Mouse (Mus musculus) monocyte, adult 5-6 weeks (primary cell): ENCODE data around the gene Prss23. TPM values are rescaled to one million over a fixed set of nuclear protein-coding genes. Genes with fewer than 3 reads are reported as not detected.

Experiments used
- ATAC-seq: fragments of 153-309, 156-312 bp; replicated peaks from 2 replicates; pipeline ENCODE4 v1.8.0; 2017; ENCODE audit warnings: mild to moderate bottlenecking; ENCODE audit not compliant: low TSS enrichment, insufficient number of reproducible peaks, severe bottlenecking, poor library complexity, low FRiP score
- total RNA-seq: library from RNA; stranded (forward); fragments of 200-1000, 200-491, 200-594 nt; gene quantifications from 3 replicates; pipeline ENCODE4 v1.2.3, GENCODE M21; 2017

Gene Prss23
- total RNA-seq, 1 experiment from 2014 or later, result not detected

DNA sequence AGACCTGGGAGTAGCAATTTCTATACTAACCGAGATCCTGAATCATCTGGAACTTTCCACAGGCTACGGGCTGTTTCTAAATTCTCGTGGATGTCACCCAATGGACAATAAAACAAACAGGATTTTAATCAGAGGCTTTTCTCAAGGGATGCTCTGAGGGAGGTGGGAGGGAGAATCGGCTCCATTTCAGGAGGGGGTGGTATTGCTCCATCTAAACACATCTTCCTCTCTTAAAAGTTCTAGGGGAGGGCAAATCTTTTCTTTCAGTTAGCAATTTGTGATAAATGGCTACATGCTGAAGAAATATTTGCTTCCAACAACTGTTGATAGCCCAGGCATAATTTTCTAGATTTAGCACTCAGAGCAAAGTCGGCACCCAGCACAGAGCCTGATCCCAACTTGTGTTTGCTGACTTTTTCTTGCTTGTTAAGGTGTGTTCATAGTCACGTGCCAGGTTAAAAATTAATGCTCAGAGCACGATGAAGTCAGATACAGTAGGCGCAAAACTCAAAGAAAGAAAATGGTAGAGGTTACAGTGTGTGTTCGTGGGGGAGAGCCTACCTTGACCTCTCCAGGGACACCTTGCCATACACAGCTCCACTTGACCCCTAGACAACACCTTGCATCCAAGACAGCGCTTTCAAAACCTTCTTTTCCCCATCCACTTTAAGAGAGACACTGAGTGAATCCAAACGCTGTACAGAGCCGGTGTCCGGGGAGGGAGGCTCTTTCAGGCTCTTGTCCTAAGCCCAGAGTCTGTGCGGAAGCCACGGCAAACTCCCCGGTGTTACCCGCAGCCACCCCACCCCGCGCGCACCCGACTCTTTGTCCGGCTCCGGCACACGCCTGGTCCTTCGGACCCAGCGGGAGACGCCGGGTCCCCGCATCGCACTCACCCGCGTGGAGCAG lies 10.2 kb downstream of the Prss23 start:
- no peak for ATAC-seq

DNA sequence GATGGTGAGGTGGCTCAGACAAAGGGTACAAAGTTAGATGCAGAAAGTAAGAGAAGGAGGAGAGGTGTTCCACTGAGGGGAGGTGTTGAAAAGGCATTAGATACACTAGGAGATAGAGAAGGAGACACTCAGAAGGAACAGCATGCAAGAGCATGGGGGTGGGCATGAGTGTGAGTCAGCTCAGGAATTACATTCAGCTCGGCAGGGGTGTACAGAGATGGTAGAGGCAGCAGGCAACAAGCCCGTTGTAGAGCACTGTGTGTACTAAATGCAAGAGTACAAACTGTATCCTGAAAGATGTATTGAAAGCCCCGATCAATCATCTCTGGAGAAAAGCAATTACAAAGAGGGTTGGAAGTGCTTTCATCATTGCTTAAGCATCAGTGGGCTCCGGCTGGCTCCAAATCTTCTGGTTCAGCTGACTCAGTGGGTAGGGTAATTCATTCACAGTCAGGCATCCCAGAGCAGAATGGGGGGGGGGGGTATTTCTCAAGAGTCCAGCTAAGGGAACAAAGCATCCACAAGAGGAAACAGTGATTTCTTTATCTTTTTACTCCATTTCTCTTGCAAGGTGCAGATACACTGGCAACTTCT lies 15.0 kb downstream of the Prss23 start:
- ATAC-seq, result no peak

DNA sequence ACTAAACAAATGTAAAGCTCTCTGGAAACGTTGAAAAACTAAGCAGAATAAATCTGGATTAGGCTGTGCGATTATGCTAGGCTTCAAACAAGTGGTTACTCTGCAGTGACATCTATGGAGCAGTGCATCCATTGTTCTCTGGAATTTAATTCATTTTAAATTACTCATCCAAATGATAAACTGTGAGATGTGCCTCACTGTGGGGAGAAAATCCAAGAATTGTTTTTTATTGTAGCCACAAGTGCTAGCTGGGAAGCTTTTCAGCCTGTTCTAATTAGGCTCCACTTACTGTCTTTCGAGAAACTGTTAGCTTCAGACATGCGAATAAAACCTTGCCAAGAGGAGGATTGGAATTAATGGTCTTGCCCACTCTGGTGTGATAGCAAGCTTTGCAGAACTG lies 18.3 kb downstream of the Prss23 start:
- ATAC-seq, result no peak

DNA sequence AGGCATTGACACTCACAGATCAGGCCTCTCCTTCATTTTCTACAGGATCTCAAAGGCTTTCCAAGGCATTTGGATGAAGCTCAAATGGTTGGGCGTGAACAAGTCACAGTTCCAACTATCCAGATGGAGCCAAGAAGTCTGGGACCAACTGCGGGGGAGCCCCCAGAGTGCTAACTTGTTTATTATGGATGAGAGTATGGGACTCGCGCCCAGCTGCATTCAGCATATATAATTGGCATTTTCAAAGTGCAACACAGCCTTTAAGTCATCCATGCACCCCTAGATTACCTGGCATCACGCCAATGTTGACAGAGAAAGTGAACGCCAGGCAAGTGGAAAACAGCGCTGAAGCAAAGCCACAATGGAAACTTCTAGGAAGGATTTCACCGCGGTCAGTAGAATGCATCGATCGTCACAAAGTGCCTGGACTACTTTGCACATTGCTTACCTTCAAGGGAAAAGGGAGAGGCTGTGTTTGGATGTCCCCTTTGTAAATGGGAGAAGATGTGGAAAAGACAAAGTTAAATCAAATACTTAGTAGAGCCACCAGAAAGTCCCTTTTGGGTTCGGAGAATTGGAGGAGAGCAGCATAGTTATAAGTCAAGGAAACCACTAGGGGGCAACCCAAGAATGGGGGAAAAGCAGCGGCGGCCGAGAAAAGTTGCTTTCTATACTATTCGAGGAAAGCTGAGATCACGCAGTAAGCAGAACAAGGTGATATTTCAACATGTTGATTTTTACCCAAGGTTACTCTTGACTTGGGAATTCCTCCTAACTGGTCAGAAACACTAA lies 27.3 kb downstream of the Prss23 start:
- ATAC-seq, result no peak

DNA sequence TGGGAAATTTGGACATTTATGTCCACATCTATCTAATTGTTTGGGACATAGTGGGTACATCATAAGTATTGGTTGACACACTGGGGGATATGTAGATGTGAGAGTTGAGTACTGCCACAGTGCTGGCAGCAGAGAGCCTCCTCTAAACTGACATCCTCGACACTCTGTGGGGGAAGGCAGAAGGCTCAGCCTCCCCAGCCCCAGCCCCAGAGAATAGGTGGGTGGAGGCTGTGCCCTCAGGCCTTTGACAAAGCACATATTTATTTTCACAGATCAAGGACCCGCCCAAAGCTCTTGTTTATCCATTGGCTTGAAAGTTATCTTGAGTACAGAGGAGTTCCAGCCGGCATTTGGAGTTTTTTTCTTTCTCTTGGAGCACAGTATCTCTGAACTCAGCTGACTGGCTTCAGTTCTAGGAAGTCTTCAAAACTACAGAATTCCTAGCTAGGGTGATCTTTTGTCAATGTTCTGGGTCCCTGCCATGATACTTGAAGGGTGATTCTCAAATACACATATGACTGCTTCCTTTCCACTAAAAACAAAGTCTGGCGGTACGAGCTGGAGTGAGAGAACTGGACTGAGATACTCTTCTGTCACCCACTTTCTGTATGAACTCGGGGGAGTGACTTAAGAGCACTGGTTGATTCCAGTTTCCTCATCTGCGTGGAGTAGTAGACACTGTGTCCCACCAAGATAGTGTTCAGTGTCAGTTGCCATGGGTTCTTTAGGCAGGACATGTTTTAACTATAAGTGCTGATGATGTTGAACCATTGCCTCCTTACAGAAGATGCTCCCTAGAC lies 43.0 kb downstream of the Prss23 start:
- ATAC-seq, result no peak

DNA sequence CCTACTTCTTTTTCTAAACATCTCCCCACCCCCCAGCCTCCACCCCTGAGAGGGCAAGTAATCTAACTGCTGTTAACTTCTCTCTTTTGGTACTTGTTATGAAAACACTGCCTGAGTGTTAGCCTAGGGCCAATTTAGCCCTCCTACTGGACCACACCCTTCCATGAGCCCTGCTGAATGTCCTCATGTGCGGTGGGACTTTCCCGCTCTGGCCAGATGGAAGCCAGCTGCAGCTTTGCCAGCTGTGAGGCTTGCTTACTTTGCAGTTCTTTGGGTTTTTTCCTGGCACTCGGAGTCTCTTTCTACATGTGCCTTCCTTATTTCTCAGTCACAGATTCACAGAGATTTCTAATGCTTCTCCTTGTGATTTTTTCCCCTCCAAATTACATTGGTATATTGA lies 45.3 kb downstream of the Prss23 start:
- peak; percentile 33; the same call in 1 of the 2 replicates for ATAC-seq

DNA sequence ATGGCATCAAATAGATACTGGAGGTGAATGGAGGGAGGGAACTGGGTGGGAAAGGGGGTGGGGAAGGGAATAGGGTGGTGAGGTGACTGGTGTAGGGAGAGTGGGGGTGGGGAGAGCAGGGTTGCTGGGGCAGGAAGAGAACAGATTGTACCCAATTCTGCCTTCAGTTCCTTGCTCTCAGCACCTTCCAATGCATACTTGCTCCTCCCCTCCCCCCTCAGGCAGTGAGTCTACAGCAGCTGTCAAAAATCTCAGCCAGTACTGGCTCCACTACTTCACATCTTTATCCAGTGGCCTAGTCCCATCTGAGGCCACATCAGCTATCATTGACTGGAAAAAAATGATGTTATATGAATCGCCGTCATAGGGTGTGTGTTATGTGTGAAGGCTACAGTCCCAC lies 48.5 kb downstream of the Prss23 start:
- ATAC-seq, result no peak

DNA sequence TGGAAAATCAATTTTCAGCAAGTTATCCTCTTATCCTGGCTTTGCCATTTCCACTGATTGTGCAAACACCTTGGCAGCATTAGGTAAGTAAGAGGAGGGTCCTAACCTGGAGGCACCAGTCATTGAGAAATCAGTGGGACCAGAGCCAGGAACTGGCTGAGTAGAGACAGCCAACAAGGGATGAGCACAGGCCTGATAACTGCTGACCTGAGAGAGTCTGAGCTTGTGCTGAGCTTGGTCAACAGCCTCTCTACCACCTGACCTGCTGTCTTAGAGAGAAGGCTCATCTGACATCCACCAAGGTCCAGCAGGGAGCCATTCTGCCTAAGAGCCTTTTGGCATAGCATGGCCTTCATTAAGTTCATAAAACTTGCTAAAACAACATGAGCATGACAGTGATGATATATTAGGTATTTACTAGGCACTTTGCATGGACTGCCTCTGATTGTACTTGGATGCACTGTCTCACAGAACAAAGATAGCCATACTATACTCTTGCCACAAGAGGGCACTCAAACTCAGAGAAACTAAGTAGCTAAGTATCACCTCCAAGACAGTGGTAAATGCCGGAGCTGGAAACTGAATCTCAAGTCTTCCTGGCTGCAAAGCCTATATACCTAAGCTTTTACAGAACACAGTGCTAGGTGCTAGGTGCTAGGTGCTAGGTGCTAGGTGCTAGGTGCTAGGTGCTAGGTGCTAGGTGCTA lies 49.5 kb downstream of the Prss23 start:
- ATAC-seq, result 0 out of 2 replicates have a peak, but pooled peaks have one; percentile 59

DNA sequence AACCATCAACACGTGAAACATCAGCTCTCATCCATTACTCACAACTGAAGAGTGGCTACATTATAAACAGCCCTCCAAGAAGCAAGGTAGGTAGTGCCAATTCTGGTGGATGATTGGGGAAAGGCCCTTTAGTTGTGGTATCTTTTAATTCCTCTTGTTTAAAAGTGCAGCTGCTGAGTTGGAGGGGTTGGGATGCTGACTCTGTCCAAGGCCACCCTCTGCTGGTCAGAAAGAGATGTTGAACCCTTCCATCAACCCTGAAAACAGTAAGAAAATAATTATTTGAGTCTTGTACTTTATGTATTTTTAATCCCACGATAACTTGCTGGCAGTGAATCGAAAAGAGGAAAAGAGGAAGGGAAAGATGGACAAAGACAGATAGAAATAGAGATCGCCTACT lies 53.5 kb downstream of the Prss23 start:
- no peak for ATAC-seq

DNA sequence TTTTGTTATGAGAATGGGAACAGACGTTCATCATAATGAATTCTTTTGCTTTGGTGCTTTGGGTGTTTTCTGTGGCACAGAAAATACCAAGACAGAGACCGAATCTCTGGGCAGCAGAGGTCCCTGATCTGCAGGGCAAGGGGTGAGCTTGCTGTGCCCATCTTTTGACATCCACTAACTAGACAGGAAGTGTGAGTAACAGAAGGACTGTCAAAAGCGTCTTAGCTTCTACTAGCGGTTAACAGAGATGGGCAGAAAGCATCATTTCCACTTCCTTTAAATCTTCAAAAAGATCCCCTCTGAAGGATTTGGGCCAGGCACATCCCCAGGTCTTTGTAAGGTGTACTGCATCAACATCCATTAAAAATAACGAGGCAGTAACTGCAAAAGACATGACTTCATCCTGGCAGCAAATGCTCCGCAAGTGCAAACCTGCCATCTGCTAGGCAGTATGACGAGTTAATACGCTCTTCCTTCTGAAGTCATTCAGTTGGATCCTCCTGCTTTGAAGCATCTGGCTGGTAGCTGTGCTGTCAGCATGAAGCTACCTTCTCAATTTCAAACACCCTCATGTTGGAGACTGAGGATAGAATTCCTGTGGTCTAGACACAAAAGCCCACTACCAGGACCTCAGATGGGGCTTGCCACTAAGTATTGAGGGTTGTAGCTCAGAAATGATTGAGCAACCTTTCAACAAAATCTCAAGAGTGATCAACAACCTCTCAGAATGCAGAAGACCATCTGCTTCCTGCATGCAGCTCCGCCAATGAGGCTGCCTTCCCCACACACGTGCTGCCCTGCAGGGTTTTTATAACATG lies 63.0 kb downstream of the Prss23 start:
- ATAC-seq, result no peak

DNA sequence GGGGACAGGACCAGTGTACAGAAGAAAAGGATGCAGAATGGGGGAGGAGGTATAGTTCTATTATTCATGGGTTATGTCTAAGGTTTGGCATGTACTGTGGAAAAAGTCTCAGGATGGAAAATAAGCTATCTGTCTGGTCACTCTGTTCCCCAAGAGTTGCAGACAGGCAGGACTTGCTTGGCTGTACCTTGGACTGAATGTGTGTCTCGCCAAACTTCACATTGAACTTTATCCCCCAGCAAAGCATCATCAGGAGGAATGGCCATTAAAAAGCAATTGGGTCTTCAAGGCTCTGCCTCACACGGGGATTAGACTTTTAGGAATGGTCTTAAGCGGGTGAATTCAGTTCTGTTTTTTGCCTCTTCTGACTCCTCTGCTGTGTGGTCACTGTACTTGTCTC lies 63.7 kb downstream of the Prss23 start:
- ATAC-seq, result no peak

DNA sequence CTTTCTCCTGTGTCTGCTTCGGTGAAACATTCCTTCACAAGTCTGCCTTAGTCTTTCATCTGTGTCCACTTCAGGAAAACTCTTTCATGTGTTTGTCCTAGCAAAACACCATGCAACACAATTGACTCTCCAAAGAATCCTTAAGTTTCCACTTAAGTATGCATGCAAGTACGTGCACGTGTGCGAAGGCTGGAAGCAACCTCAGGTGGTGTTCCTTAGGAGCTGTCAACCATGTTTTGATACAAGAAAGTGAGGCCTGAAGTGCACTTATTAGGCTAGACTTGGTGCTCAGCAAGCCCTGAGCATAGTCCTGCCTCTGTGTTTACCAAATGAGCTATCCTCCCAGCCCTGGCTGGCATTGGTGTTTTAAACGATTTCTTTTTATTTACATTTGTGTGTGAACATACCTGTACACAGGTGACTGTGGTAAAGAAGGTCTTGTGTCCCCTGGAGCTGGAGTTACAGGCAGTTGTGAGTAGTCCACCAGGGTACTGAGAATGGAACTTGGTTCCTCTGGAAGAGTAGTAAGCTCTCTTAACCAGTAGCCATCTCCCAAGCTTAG lies 64.3 kb downstream of the Prss23 start:
- ATAC-seq, result no peak

DNA sequence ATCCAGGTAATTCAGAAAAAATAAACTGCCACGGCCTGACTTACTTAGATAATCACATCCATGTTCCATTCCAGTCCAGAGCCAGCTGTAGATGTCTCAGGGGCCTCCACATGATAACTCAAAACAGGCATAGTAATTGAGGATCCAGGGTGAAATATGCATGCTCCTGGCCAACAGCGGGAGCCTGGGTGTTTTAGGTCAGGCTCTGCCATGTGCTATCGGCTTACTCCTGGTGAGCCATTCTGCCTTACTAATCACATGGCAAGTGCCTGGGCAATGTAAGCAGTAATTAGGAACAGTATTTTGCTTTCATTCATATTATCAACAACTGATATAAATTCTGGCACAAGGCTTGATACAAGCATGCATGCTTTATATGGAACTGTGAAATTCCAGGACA lies 65.6 kb downstream of the Prss23 start:
- no peak for ATAC-seq

DNA sequence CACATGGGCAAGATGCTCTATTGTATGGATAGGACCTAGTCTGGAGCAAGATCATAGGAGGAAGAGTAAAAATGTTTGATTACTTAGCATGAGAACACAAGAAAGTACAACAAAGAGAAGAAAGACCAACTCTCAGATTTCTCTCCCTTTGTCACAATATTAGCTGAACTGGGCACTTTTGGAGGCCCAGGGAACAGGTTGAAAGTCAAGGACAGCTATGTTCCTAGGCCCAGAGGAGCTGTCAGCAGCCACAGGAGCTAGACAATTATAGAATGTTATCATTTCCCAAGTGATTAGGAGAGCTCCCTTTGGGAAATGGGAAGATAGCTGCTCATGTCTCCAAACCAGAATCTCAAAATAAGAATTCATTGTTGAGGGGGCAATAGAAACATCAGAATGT lies 66.1 kb downstream of the Prss23 start:
- ATAC-seq, result no peak

DNA sequence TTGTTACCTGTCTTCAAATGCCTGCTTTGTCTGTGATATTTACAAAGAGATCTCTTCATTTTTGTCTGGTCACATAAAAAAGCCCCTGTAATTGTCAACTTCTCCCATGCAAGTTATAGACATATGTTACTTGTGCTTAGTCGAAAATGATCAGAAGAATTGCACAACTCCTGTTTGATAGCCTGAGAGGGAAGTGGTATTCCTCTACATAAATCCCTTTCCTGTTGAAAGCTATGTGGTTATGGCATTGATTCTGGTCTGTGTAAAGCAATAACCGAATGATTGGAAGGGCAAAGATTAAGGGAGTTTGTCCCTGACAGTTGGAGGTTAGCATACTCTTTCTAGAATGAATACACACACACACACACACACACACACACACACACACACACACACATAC lies 67.3 kb downstream of the Prss23 start:
- ATAC-seq, result no peak
